Mouse (Mus musculus) common myeloid progenitor, adult 5-6 weeks (primary cell): ENCODE results near the gene Ebna1bp2. TPM values are rescaled to one million over a fixed set of nuclear protein-coding genes. Genes with fewer than 3 reads are reported as not detected.

Experiments used
- ATAC-seq: replicated peaks from 2 replicates; pipeline ENCODE4 v1.8.0; 2016; ENCODE audit warnings: low read depth, mild to moderate bottlenecking, moderate TSS enrichment, inconsistent platforms; ENCODE audit not compliant: poor library complexity, severe bottlenecking
- total RNA-seq: library from RNA; stranded (forward); fragments of 200-1000, 187-1606 nt; gene quantifications from 2 replicates; pipeline ENCODE4 v1.2.3, GENCODE M21; 2017

Ebna1bp2 gene
- total RNA-seq, result 98.3 and 123 TPM in 2 replicates

- ATAC-seq, result peak; percentile 98
Observed at GRCm38 (mm10) chr4:118620279-118620966, at the start of gene Ebna1bp2, which contains the start of gene Cfap57. Gene Ebna1bp2, plus strand, starts transcription at chr4:118620799. Gene Cfap57, minus strand, starts transcription at chr4:118620777.

- ATAC-seq, result no peak
Observed at GRCm38 (mm10) chr4:118571441-118571840, 49.2 kb upstream of the Ebna1bp2 start.

GRCm38 (mm10) chr4:118576097-118576496 is 44.5 kb upstream of the Ebna1bp2 start:
- peak; percentile 79 for ATAC-seq

GRCm38 (mm10) chr4:118579313-118579712 is 41.3 kb upstream of the Ebna1bp2 start:
- ATAC-seq, result peak; percentile 69

GRCm38 (mm10) chr4:118581508-118581907 is 39.1 kb upstream of the Ebna1bp2 start:
- ATAC-seq, result no peak

- ATAC-seq, result no peak
Observed at GRCm38 (mm10) chr4:118582629-118583028, 38.0 kb upstream of the Ebna1bp2 start.

GRCm38 (mm10) chr4:118589053-118589732 is 31.4 kb upstream of the Ebna1bp2 start:
- ATAC-seq, result no peak

GRCm38 (mm10) chr4:118589733-118590130 is 30.9 kb upstream of the Ebna1bp2 start:
- no peak for ATAC-seq

GRCm38 (mm10) chr4:118604065-118604464 is 16.5 kb upstream of the Ebna1bp2 start:
- ATAC-seq, result 0 out of 2 replicates have a peak, but pooled peaks have one; percentile 25

GRCm38 (mm10) chr4:118609836-118610235 is 10.8 kb upstream of the Ebna1bp2 start:
- ATAC-seq, result peak; percentile 78

GRCm38 (mm10) chr4:118612619-118613018 is 8.0 kb upstream of the Ebna1bp2 start:
- ATAC-seq, result peak; percentile 59; the same call in 1 of the 2 replicates

- no peak for ATAC-seq
Observed at GRCm38 (mm10) chr4:118615412-118615811, 5.2 kb upstream of the Ebna1bp2 start.

- peak; percentile 19; the same call in 1 of the 2 replicates for ATAC-seq
Observed at GRCm38 (mm10) chr4:118620967-118621320, 345 bp downstream of the Ebna1bp2 start.

- ATAC-seq, result peak; percentile 33; the same call in 1 of the 2 replicates
Observed at GRCm38 (mm10) chr4:118621781-118622180, 1.2 kb downstream of the Ebna1bp2 start.

GRCm38 (mm10) chr4:118630261-118630660 is 9.7 kb downstream of the Ebna1bp2 start:
- ATAC-seq, result no peak

GRCm38 (mm10) chr4:118642346-118643190 is 22.0 kb downstream of the Ebna1bp2 start:
- no peak for ATAC-seq

- peak; percentile 78 for ATAC-seq
Observed at GRCm38 (mm10) chr4:118645234-118645633, 24.6 kb downstream of the Ebna1bp2 start.

- no peak for ATAC-seq
Observed at GRCm38 (mm10) chr4:118658652-118659051, 38.1 kb downstream of the Ebna1bp2 start, which contains the start of gene Olfr62. Gene Olfr62, plus strand, starts transcription at chr4:118658952.
